Mouse (Mus musculus) heart, embryonic 11.5 days (tissue): ENCODE measurements around the gene Brd2. TPM values are rescaled to one million over a fixed set of nuclear protein-coding genes. Genes with fewer than 3 reads are reported as not detected.

Source experiments
- ATAC-seq: fragments of 200-750 bp; cut with Nextera tagmentation; replicated peaks from 2 replicates; pipeline ENCODE4 v1.8.0; 2017; ENCODE audit warnings: moderate library complexity; ENCODE audit not compliant: insufficient number of reproducible peaks, low FRiP score, low TSS enrichment
- H3K27ac ChIP-seq: fragments of 300-500 bp; sonication (generic); 2 replicates; pipeline ENCODE4 v1.5.1; 2014; ENCODE audit warnings: mild to moderate bottlenecking, low read depth, low read length
- H3K27me3 ChIP-seq: fragments of 300-500 bp; sonication (generic); 2 replicates; pipeline ENCODE4 v1.6.1; 2014; ENCODE audit warnings: mild to moderate bottlenecking, low read length, mixed read lengths; ENCODE audit not compliant: control insufficient read depth, insufficient read depth
- H3K36me3 ChIP-seq: fragments of 300-500 bp; sonication (generic); 2 replicates; pipeline ENCODE4 v1.6.1; 2014; ENCODE audit warnings: mild to moderate bottlenecking, low read length, moderate library complexity, mixed read lengths; ENCODE audit not compliant: control insufficient read depth, insufficient read depth
- H3K4me1 ChIP-seq: fragments of 300-500 bp; sonication (generic); 2 replicates; pipeline ENCODE4 v1.6.1; 2014; ENCODE audit warnings: low read length; ENCODE audit not compliant: control insufficient read depth, insufficient read depth
- H3K4me2 ChIP-seq: fragments of 300-500 bp; sonication (generic); 2 replicates; pipeline ENCODE4 v1.6.1; 2014; ENCODE audit warnings: mild to moderate bottlenecking, moderate library complexity
- H3K4me3 ChIP-seq: fragments of 300-500 bp; sonication (generic); 2 replicates; pipeline ENCODE4 v1.5.1; 2014; ENCODE audit warnings: low read depth, low read length
- H3K9ac ChIP-seq: fragments of 300-500 bp; sonication (generic); 2 replicates; pipeline ENCODE4 v1.6.1; 2014; ENCODE audit warnings: mild to moderate bottlenecking, low read depth, low read length, moderate library complexity
- H3K9me3 ChIP-seq: fragments of 300-500 bp; sonication (generic); replicated peaks from 2 replicates; pipeline ENCODE4 v1.6.1; 2016; ENCODE audit warnings: low read length; ENCODE audit not compliant: control insufficient read depth
- WGBS: fragments of 180-500 bp; shearing (Covaris S2); extraction: QIAGEN DNeasy Blood & Tissue Kit; methylation state at CpG from one replicate; pipeline ENCODE4 v1.1.7; 2014; ENCODE audit not compliant: insufficient replicate concordance; 5-methylcytosine and 5-hydroxymethylcytosine counted together
- polyA plus RNA-seq: library from polyadenylated mRNA; unstranded; fragments of >200 nt; fragmentation: Nextera tagmentation; extraction: Ambion mirVana; gene quantifications from 2 replicates; pipeline ENCODE4 v1.2.1, GENCODE M21; 2014

The Brd2 gene
- polyA plus RNA-seq, 1 experiment from 2014 or later = 105 TPM

DNA sequence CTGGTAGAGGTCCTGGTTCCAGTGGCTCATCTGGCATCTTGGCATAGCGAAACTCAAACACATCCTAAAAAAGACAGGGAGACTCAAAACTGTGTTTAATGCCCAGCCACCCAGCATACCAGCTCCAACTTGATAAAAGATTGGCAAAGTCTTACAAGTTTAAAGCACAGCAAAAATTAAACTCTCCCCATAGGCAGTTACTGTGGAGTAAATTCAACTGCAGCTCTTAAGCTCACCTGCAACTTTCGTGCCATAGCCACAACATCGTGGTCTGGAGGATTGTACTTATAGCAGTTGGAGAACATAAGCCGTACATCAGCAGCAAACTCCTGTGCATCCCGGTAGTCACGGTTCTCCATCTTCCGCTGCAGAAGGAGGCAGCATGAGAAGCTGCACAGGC is 8.3 kb downstream of the Brd2 start:
- H3K27me3 ChIP-seq = no peaks in the 10 kb centered on the region
- peaks cover 71% of the 10 kb centered on the region for H3K36me3 ChIP-seq
- no peak overlapping the region for H3K4me2 ChIP-seq
- no peak overlapping the region for H3K27ac ChIP-seq
- H3K9ac ChIP-seq = no peak overlapping the region
- 95% methylated on average over 7 of the region's 7 CpGs for WGBS
- no peak overlapping the region for H3K4me3 ChIP-seq
- no peak for ATAC-seq
- H3K4me1 ChIP-seq = peaks cover 15% of the 10 kb centered on the region
- H3K9me3 ChIP-seq = no peaks in the 10 kb centered on the region

DNA sequence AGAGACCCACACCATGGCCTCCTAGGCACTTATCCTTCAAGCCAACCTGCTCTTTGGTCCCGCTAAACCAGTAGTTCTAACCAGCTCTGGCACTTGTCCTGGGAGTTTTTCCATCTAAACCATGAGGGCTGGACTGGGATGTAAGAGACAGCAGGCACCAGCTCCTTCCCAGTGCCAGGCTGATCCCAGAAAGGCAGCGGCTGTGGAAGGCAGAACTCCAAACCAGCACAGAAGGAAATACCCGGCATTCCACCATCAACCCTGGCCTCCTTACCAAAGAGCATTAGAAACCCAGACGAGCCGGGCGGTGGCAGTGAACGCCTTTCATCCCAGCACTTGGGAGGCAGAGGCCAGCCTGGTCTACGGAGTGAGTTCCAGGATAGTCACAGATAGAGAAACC is 12.1 kb downstream of the Brd2 start:
- no peak overlapping the region for H3K9ac ChIP-seq
- ATAC-seq = no peak
- no peak overlapping the region for H3K4me2 ChIP-seq
- WGBS = 47% methylated on average over 8 of the region's 8 CpGs
- no peaks in the 10 kb centered on the region for H3K9me3 ChIP-seq
- no peak overlapping the region for H3K4me3 ChIP-seq
- no peaks in the 10 kb centered on the region for H3K27me3 ChIP-seq
- 0 out of 2 replicates have a peak, but pooled peaks cover 5% of the 10 kb centered on the region for H3K4me1 ChIP-seq
- no peak overlapping the region for H3K27ac ChIP-seq
- peaks cover 48% of the 10 kb centered on the region for H3K36me3 ChIP-seq

DNA sequence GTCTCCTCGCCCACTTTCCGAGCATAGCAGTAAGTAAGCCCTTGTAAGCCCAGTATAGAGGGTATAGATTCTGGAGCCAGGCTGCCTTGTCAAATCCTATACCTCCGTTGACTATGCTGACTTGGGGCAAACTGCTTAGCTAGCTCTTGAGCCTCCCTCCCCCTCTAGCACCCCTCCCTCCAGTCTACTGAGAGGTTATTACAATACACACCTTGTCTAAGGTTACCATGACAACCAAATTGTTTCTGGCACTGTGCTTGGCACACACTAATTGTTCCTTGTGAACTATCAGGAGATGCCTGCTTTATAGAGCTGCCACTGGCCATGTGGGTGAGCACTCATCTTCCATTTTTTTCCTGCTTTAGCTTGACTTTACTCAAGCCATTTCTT is 12.6 kb downstream of the Brd2 start:
- peaks cover 43% of the 10 kb centered on the region for H3K36me3 ChIP-seq
- no peak overlapping the region for H3K27ac ChIP-seq
- H3K4me2 ChIP-seq = no peak overlapping the region
- H3K27me3 ChIP-seq = no peaks in the 10 kb centered on the region
- ATAC-seq = no peak
- WGBS = 76% methylated on average over 3 of the region's 3 CpGs
- no peak overlapping the region for H3K4me3 ChIP-seq
- no peak overlapping the region for H3K9ac ChIP-seq
- H3K4me1 ChIP-seq = 0 out of 2 replicates have a peak, but pooled peaks cover 1% of the 10 kb centered on the region
- H3K9me3 ChIP-seq = no peaks in the 10 kb centered on the region

DNA sequence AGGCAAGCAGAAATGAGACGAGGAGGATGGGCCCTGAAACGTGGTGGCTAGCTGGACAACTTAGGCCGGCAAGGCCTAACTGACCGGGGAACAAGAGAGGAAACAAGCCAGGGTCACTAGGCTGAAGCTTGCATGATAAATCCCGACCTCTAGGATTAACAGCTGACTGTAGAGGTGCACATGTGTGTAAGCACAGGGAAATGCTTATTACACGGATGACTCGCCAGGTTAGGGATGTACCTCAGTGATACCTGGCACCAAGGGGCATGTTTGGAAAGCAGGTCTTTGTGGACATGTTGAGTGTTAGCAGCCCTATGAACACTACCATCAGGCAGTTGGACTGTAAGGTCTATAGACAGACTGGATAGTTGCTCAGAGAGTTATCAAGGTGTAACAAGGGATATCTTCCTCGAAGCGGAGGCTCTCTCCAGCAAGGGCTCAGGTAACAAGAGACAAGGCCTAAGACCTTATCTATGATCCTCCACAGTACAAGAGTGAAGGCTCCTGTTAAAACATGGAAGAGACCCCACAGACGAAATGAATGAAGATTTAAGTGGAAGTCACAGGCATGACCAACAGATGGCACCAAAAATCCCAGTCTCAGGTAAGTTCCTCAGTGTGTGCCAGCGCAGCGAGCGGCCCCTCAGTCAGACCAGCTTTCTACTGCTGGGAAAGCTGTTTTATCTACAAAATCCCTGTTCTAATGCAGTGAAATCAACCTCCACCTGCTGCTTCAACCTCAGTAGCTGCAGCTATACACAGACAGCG is 13.2 kb downstream of the Brd2 start:
- Histone ChIP-seq H3K4me3 (no peak overlapping the region), H3K4me2 (no peak overlapping the region), H3K36me3 (peaks cover 38% of the 10 kb centered on the region), H3K9me3 (no peaks in the 10 kb centered on the region), H3K27me3 (no peaks in the 10 kb centered on the region), H3K27ac (no peak overlapping the region), H3K4me1 (no peaks in the 10 kb centered on the region), H3K9ac (no peak overlapping the region)
- WGBS = 74% methylated on average over 14 of the region's 14 CpGs
- no peak for ATAC-seq

DNA sequence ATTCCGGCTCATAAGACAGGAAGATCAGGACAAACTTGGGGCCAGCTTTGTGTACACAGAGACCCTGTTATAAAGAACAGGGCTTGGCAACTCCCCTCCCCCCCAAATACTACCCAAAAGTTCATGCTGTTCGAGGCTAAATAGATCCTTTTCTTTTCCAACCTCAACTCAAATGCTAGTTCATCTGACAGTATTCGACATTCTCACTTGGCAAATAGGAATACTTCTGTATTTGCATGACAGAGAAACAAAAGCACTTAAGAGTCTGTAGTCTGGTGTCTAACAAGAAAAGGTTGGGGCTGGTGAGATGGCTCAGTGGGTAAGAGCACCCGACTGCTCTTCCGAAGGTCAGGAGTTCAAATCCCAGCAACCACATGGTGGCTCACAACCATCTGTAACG is 14.0 kb downstream of the Brd2 start:
- H3K4me1 ChIP-seq = no peaks in the 10 kb centered on the region
- H3K9ac ChIP-seq = no peak overlapping the region
- H3K36me3 ChIP-seq = peaks cover 30% of the 10 kb centered on the region
- ATAC-seq = no peak
- no peaks in the 10 kb centered on the region for H3K9me3 ChIP-seq
- no peaks in the 10 kb centered on the region for H3K27me3 ChIP-seq
- H3K27ac ChIP-seq = no peak overlapping the region
- H3K4me3 ChIP-seq = no peak overlapping the region
- 92% methylated on average over 5 of the region's 6 CpGs for WGBS
- H3K4me2 ChIP-seq = no peak overlapping the region

DNA sequence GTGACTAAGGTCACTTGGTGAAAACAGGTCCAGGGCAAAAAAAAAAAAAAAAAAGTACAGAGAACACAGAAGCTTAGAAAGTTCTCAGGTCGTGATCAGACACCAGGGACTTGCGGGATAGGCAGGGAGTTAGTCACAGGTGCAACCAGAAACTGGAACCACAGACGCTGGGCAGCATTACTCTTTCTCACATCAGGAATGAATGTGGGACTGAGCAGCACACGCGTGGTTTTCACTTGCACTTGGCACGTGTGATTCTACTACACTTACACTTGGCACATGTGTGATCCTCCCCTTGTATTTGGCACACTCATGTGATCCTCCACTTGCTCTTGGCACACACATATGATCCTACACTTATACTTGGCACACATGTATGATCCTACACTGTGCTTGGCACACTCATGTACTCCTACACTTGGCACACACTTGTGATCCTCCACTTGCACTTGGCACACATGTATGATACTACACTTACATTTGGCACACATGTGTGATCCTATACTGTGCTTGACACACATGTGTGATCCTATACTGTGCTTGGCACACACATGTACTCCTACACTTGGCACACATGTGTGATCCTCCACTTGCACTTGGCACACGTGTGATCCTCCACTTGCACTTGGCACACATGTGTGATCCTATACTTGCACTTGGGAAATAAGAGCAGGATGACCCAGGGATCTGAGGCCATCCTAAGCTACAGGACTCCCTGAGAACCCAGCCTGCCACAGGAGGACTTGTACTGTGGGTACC is 15.1 kb downstream of the Brd2 start:
- H3K4me2 ChIP-seq = no peak overlapping the region
- no peak overlapping the region for H3K4me3 ChIP-seq
- H3K9me3 ChIP-seq = no peaks in the 10 kb centered on the region
- H3K27ac ChIP-seq = no peak overlapping the region
- peaks cover 18% of the 10 kb centered on the region for H3K36me3 ChIP-seq
- no peaks in the 10 kb centered on the region for H3K27me3 ChIP-seq
- no peak overlapping the region for H3K9ac ChIP-seq
- WGBS = 78% methylated on average over 7 of the region's 7 CpGs
- no peak for ATAC-seq
- H3K4me1 ChIP-seq = no peaks in the 10 kb centered on the region

DNA sequence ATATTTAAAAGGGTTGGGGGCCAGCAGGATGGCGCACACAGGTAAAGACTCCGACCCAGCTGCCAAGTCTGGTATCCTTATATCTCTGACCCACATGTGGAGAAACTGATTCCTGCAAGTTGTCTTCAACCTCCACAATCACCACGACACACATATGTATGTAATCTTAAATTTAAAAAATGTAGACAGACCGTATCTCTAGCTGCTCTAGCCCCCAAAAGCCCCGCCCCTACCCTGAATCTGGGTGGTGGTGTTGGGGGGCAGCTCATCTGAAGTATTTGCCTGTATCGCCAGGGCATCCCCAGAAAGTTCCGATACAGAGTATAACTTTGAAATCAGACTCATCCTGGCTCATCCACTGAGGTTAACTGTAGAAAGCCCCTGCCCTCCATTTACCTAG is 15.9 kb downstream of the Brd2 start:
- no peaks in the 10 kb centered on the region for H3K27me3 ChIP-seq
- WGBS = 82% methylated on average over 7 of the region's 7 CpGs
- H3K27ac ChIP-seq = no peak overlapping the region
- H3K4me1 ChIP-seq = 0 out of 2 replicates have a peak, but pooled peaks cover 1% of the 10 kb centered on the region
- no peak overlapping the region for H3K4me2 ChIP-seq
- H3K4me3 ChIP-seq = no peak overlapping the region
- no peak for ATAC-seq
- no peaks in the 10 kb centered on the region for H3K9me3 ChIP-seq
- no peak overlapping the region for H3K9ac ChIP-seq
- peaks cover 11% of the 10 kb centered on the region for H3K36me3 ChIP-seq

DNA sequence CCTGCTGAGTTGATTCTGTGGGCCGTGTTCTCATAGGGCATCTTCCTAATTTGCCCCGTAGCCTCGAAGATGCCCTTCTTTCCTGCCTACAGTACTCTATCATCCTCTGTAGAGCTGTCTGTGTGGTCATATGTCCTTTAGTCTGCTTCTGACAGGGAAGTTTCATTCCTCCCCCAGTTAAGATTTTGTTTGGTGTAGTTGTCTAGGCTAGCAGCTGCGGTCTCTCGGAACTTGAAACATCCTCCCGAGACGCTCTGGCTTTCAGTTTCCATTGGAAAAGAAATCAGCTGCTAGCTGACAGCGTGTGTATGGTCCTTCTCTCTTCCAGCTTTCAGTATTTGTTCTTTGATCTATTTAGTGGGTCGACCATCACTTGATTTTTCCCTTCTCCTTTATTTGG is 17.6 kb downstream of the Brd2 start:
- no peak for ATAC-seq
- WGBS = 76% methylated on average over 9 of the region's 9 CpGs
- Histone ChIP-seq H3K9me3 (no peaks in the 10 kb centered on the region), H3K4me2 (no peak overlapping the region), H3K27me3 (no peaks in the 10 kb centered on the region), H3K36me3 (no peaks in the 10 kb centered on the region), H3K4me1 (0 out of 2 replicates have a peak, but pooled peaks cover 3% of the 10 kb centered on the region), H3K9ac (no peak overlapping the region), H3K27ac (no peak overlapping the region), H3K4me3 (no peak overlapping the region)
